Mouse (Mus musculus) kidney, adult 10 weeks (tissue): ENCODE data around the gene Tbc1d23. TPM values are rescaled to one million over a fixed set of nuclear protein-coding genes. Genes with fewer than 3 reads are reported as not detected.

Experiments used
- polyA plus RNA-seq: library from polyadenylated mRNA; stranded (reverse); fragments of 350-450 nt; fragmentation: Illumina TruSeq; extraction: RNeasy Lipid Tissue Mini Kit (QIAGEN cat#74804); gene quantifications from one replicate; pipeline ENCODE4 v1.2.3, GENCODE M21; 2014; ENCODE audit warnings: low read depth, low replicate concordance

The Tbc1d23 gene
- 46.7 TPM for polyA plus RNA-seq

GRCm38 (mm10) chr16:57231089-57231936, at the start of gene Tbc1d23:
Tbc1d23 (minus strand) TSS chr16:57231504.

GRCm38 (mm10) chr16:57166611-57167513, 64.4 kb downstream of the Tbc1d23 start, which contains the start of gene Nit2:
Nit2 (minus strand) TSS chr16:57167341.

GRCm38 (mm10) chr16:57120913-57121815, 110.1 kb downstream of the Tbc1d23 start, which contains the start of gene Tomm70a:
Tomm70a (plus strand) TSS chr16:57121703.

Other genes with a start within 250 kb of the Tbc1d23 start
- gene Tmem45a2, start 160.1 kb downstream of the Tbc1d23 start, polyA plus RNA-seq = not detected
- 116 TPM for gene Tomm70a, start 109.8 kb downstream of the Tbc1d23 start, polyA plus RNA-seq
- gene Nit2, start 64.2 kb downstream of the Tbc1d23 start, polyA plus RNA-seq = 229 TPM
- not detected for gene Tmem30c, start 61.4 kb upstream of the Tbc1d23 start, polyA plus RNA-seq
- gene Filip1l, start 121.6 kb upstream of the Tbc1d23 start, polyA plus RNA-seq = 48.5 TPM